Mouse (Mus musculus): ENCODE data around the gene Slc25a16. TPM values are rescaled to one million over a fixed set of nuclear protein-coding genes. Genes with fewer than 3 reads are reported as not detected.
"Not testable (repeated sequence)": the region's sequence is repeated elsewhere in the genome, so short reads cannot be mapped to it uniquely, and the experiment has no call there.

The Slc25a16 gene
- polyA plus RNA-seq, 1 experiment from 2014 or later = 13.9 TPM

- no peak overlapping the region for H3K9ac ChIP-seq (ENCODE audit: low read length)
- H3K4me1 ChIP-seq (ENCODE audit: control insufficient read depth, insufficient read depth, low read length) = no peaks in the 10 kb centered on the region
- H3K9me3 ChIP-seq (replicated peaks; ENCODE audit: control insufficient read depth, low read length) = no peaks in the 10 kb centered on the region
- no peak overlapping the region for H3K27ac ChIP-seq (ENCODE audit: low read length)
- no peaks in the 10 kb centered on the region for H3K36me3 ChIP-seq (ENCODE audit: control insufficient read depth, insufficient read depth, low read length)
- H3K4me2 ChIP-seq (ENCODE audit: low read depth, low read length) = no peak overlapping the region
- 85% methylated on average over 2 of the region's 2 CpGs for WGBS
- no peak for ATAC-seq (ENCODE audit: insufficient read depth, low FRiP score)
- H3K27me3 ChIP-seq (ENCODE audit: control insufficient read depth, insufficient read depth, low read length) = no peaks in the 10 kb centered on the region
- H3K4me3 ChIP-seq (replicated peaks; ENCODE audit: low read length) = no peak overlapping the region
Measured at GRCm38 (mm10) chr10:62898061-62898460, 22.4 kb upstream of the Slc25a16 start.

GRCm38 (mm10) chr10:62900144-62900543 is 20.3 kb upstream of the Slc25a16 start:
- H3K4me1 ChIP-seq (ENCODE audit: control insufficient read depth, insufficient read depth, low read length) = no peaks in the 10 kb centered on the region
- H3K36me3 ChIP-seq (ENCODE audit: control insufficient read depth, insufficient read depth, low read length) = no peaks in the 10 kb centered on the region
- no peak overlapping the region for H3K4me3 ChIP-seq (replicated peaks; ENCODE audit: low read length)
- WGBS = 96% methylated on average over 4 of the region's 4 CpGs
- no peak overlapping the region for H3K27ac ChIP-seq (ENCODE audit: low read length)
- no peak for ATAC-seq (ENCODE audit: insufficient read depth, low FRiP score)
- no peak overlapping the region for H3K9ac ChIP-seq (ENCODE audit: low read length)
- no peaks in the 10 kb centered on the region for H3K9me3 ChIP-seq (replicated peaks; ENCODE audit: control insufficient read depth, low read length)
- no peaks in the 10 kb centered on the region for H3K27me3 ChIP-seq (ENCODE audit: control insufficient read depth, insufficient read depth, low read length)
- H3K4me2 ChIP-seq (ENCODE audit: low read depth, low read length) = no peak overlapping the region

GRCm38 (mm10) chr10:62901826-62902225 is 18.6 kb upstream of the Slc25a16 start:
- Histone ChIP-seq H3K4me1 (ENCODE audit: control insufficient read depth, insufficient read depth, low read length) (no peaks in the 10 kb centered on the region), H3K36me3 (ENCODE audit: control insufficient read depth, insufficient read depth, low read length) (no peaks in the 10 kb centered on the region), H3K27ac (ENCODE audit: low read length) (no peak overlapping the region), H3K27me3 (ENCODE audit: control insufficient read depth, insufficient read depth, low read length) (no peaks in the 10 kb centered on the region), H3K4me2 (ENCODE audit: low read depth, low read length) (no peak overlapping the region), H3K4me3 (replicated peaks; ENCODE audit: low read length) (no peak overlapping the region), H3K9ac (ENCODE audit: low read length) (no peak overlapping the region), H3K9me3 (replicated peaks; ENCODE audit: control insufficient read depth, low read length) (no peaks in the 10 kb centered on the region)
- 39% methylated on average over 8 of the region's 8 CpGs for WGBS
- no peak for ATAC-seq (ENCODE audit: insufficient read depth, low FRiP score)

GRCm38 (mm10) chr10:62902829-62903228 is 17.6 kb upstream of the Slc25a16 start:
- Histone ChIP-seq H3K27ac (ENCODE audit: low read length) (no peak overlapping the region), H3K9ac (ENCODE audit: low read length) (no peak overlapping the region), H3K36me3 (ENCODE audit: control insufficient read depth, insufficient read depth, low read length) (no peaks in the 10 kb centered on the region), H3K4me1 (ENCODE audit: control insufficient read depth, insufficient read depth, low read length) (no peaks in the 10 kb centered on the region), H3K27me3 (ENCODE audit: control insufficient read depth, insufficient read depth, low read length) (no peaks in the 10 kb centered on the region), H3K4me2 (ENCODE audit: low read depth, low read length) (no peak overlapping the region), H3K9me3 (replicated peaks; ENCODE audit: control insufficient read depth, low read length) (no peaks in the 10 kb centered on the region), H3K4me3 (replicated peaks; ENCODE audit: low read length) (no peak overlapping the region)
- 36% methylated on average over 1 of the region's 1 CpGs for WGBS
- no peak for ATAC-seq (ENCODE audit: insufficient read depth, low FRiP score)

GRCm38 (mm10) chr10:62906336-62906735 is 14.1 kb upstream of the Slc25a16 start:
- H3K4me3 ChIP-seq (replicated peaks; ENCODE audit: low read length) = no peak overlapping the region
- H3K9ac ChIP-seq (ENCODE audit: low read length) = no peak overlapping the region
- H3K27ac ChIP-seq (ENCODE audit: low read length) = no peak overlapping the region
- no peaks in the 10 kb centered on the region for H3K36me3 ChIP-seq (ENCODE audit: control insufficient read depth, insufficient read depth, low read length)
- no peak for ATAC-seq (ENCODE audit: insufficient read depth, low FRiP score)
- H3K9me3 ChIP-seq (replicated peaks; ENCODE audit: control insufficient read depth, low read length) = no peaks in the 10 kb centered on the region
- no peaks in the 10 kb centered on the region for H3K4me1 ChIP-seq (ENCODE audit: control insufficient read depth, insufficient read depth, low read length)
- no peaks in the 10 kb centered on the region for H3K27me3 ChIP-seq (ENCODE audit: control insufficient read depth, insufficient read depth, low read length)
- no peak overlapping the region for H3K4me2 ChIP-seq (ENCODE audit: low read depth, low read length)
- WGBS = 94% methylated on average over 7 of the region's 7 CpGs

GRCm38 (mm10) chr10:62908896-62909295 is 11.5 kb upstream of the Slc25a16 start, which contains the start of gene Tet1:
Gene Tet1 (minus strand): TSS chr10:62908996.
- not testable (repeated sequence) for H3K9ac ChIP-seq (ENCODE audit: low read length); H3K9me3 ChIP-seq (replicated peaks; ENCODE audit: control insufficient read depth, low read length); H3K4me2 ChIP-seq (ENCODE audit: low read depth, low read length); H3K4me3 ChIP-seq (replicated peaks; ENCODE audit: low read length); H3K36me3 ChIP-seq (ENCODE audit: control insufficient read depth, insufficient read depth, low read length); H3K27me3 ChIP-seq (ENCODE audit: control insufficient read depth, insufficient read depth, low read length); H3K27ac ChIP-seq (ENCODE audit: low read length); H3K4me1 ChIP-seq (ENCODE audit: control insufficient read depth, insufficient read depth, low read length); ATAC-seq (ENCODE audit: insufficient read depth, low FRiP score)
- WGBS = no CpG with 5 or more reads among the region's 1 CpGs

GRCm38 (mm10) chr10:62911120-62911519 is 9.3 kb upstream of the Slc25a16 start:
- no peak overlapping the region for H3K9ac ChIP-seq (ENCODE audit: low read length)
- no peaks in the 10 kb centered on the region for H3K9me3 ChIP-seq (replicated peaks; ENCODE audit: control insufficient read depth, low read length)
- 82% methylated on average over 2 of the region's 2 CpGs for WGBS
- H3K27ac ChIP-seq (ENCODE audit: low read length) = no peak overlapping the region
- no peaks in the 10 kb centered on the region for H3K36me3 ChIP-seq (ENCODE audit: control insufficient read depth, insufficient read depth, low read length)
- H3K4me3 ChIP-seq (replicated peaks; ENCODE audit: low read length) = no peak overlapping the region
- no peaks in the 10 kb centered on the region for H3K4me1 ChIP-seq (ENCODE audit: control insufficient read depth, insufficient read depth, low read length)
- no peaks in the 10 kb centered on the region for H3K27me3 ChIP-seq (ENCODE audit: control insufficient read depth, insufficient read depth, low read length)
- H3K4me2 ChIP-seq (ENCODE audit: low read depth, low read length) = no peak overlapping the region
- no peak for ATAC-seq (ENCODE audit: insufficient read depth, low FRiP score)

- H3K9me3 ChIP-seq (replicated peaks; ENCODE audit: control insufficient read depth, low read length) = no peaks in the 10 kb centered on the region
- no peak overlapping the region for H3K4me3 ChIP-seq (replicated peaks; ENCODE audit: low read length)
- no peak for ATAC-seq (ENCODE audit: insufficient read depth, low FRiP score)
- H3K9ac ChIP-seq (ENCODE audit: low read length) = no peak overlapping the region
- no peaks in the 10 kb centered on the region for H3K27me3 ChIP-seq (ENCODE audit: control insufficient read depth, insufficient read depth, low read length)
- 83% methylated on average over 3 of the region's 3 CpGs for WGBS
- no peak overlapping the region for H3K27ac ChIP-seq (ENCODE audit: low read length)
- peaks cover 2% of the 10 kb centered on the region; the same call in 1 of the 2 replicates for H3K4me1 ChIP-seq (ENCODE audit: control insufficient read depth, insufficient read depth, low read length)
- H3K36me3 ChIP-seq (ENCODE audit: control insufficient read depth, insufficient read depth, low read length) = no peaks in the 10 kb centered on the region
- H3K4me2 ChIP-seq (ENCODE audit: low read depth, low read length) = no peak overlapping the region
Measured at GRCm38 (mm10) chr10:62918985-62919384, 1.4 kb upstream of the Slc25a16 start.

GRCm38 (mm10) chr10:62920766-62921156 is 328 bp downstream of the Slc25a16 start:
- Histone ChIP-seq H3K36me3 (ENCODE audit: control insufficient read depth, insufficient read depth, low read length) (no peaks in the 10 kb centered on the region), H3K27me3 (ENCODE audit: control insufficient read depth, insufficient read depth, low read length) (no peaks in the 10 kb centered on the region), H3K4me2 (ENCODE audit: low read depth, low read length) (peak overlapping the region; percentile 79), H3K27ac (ENCODE audit: low read length) (peak overlapping the region; percentile 88), H3K4me3 (replicated peaks; ENCODE audit: low read length) (peak overlapping the region; percentile 98), H3K9ac (ENCODE audit: low read length) (peak overlapping the region; percentile 98), H3K4me1 (ENCODE audit: control insufficient read depth, insufficient read depth, low read length) (peaks cover 2% of the 10 kb centered on the region; the same call in 1 of the 2 replicates), H3K9me3 (replicated peaks; ENCODE audit: control insufficient read depth, low read length) (no peaks in the 10 kb centered on the region)
- ATAC-seq (ENCODE audit: insufficient read depth, low FRiP score) = peak; percentile 61
- WGBS = under 1% methylated on average over 29 of the region's 29 CpGs
